Mouse (Mus musculus) limb, embryonic 10.5 days (tissue): ENCODE results near the gene Grm4. TPM values are rescaled to one million over a fixed set of nuclear protein-coding genes. Genes with fewer than 3 reads are reported as not detected.

ENCODE experiments used
- DNase-seq: peaks from one replicate; pipeline ENCODE4 v3.0.0-alpha.2; 2017; ENCODE audit warnings: low spot score
- H3K27ac ChIP-seq: fragments of 300-500 bp; sonication (generic); 2 replicates; pipeline ENCODE4 v1.5.1; 2016; ENCODE audit warnings: mild to moderate bottlenecking
- H3K27me3 ChIP-seq: fragments of 300-500 bp; sonication (generic); 2 replicates; pipeline ENCODE4 v1.6.1; 2016; ENCODE audit warnings: low read depth, mild to moderate bottlenecking; ENCODE audit not compliant: poor library complexity, severe bottlenecking
- H3K36me3 ChIP-seq: fragments of 300-500 bp; sonication (generic); 2 replicates; pipeline ENCODE4 v1.6.1; 2016; ENCODE audit warnings: mild to moderate bottlenecking, moderate library complexity
- H3K4me1 ChIP-seq: fragments of 300-500 bp; sonication (generic); 2 replicates; pipeline ENCODE4 v1.6.1; 2016
- H3K4me3 ChIP-seq: fragments of 300-500 bp; sonication (generic); 2 replicates; pipeline ENCODE4 v1.5.1; 2016; ENCODE audit warnings: mild to moderate bottlenecking, moderate library complexity
- H3K9me3 ChIP-seq: fragments of 300-500 bp; sonication (generic); replicated peaks from 2 replicates; pipeline ENCODE4 v1.6.1; 2016; ENCODE audit warnings: mild to moderate bottlenecking
- WGBS: fragments of 180-500 bp; shearing (Covaris S2); methylation state at CpG from one replicate; pipeline ENCODE4 v1.1.7; 2016; 5-methylcytosine and 5-hydroxymethylcytosine counted together
- polyA plus RNA-seq: library from polyadenylated mRNA; unstranded; fragments of >200 nt; fragmentation: Nextera tagmentation; extraction: Ambion mirVana; gene quantifications from 2 replicates; pipeline ENCODE4 v1.2.1, GENCODE M21; 2016

The Grm4 gene
- polyA plus RNA-seq, 1 experiment from 2014 or later = 0.06 TPM

DNA sequence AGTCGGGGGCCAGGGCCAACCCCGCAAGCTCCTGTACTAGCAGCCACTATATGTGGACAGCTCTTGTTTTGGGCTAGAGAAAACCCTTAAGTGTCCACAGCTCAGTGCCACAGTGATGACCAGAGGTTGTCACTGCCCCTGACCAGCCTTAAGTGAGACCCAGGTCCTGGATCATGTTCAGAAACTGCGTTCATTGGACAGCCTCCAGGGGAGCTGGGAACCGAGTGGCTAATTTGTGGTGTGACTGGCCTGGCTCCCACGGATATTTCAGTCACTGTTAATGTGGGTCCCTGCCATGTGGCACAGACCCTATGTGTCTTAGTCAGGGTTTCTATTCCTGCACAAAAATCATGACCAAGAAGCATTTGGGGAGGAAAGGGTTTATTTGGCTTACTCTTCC, 112.2 kb downstream of the Grm4 start:
- no peaks in the 10 kb centered on the region for H3K9me3 ChIP-seq
- 0 out of 2 replicates have a peak, but pooled peaks cover 3% of the 10 kb centered on the region for H3K4me1 ChIP-seq
- H3K36me3 ChIP-seq = no peaks in the 10 kb centered on the region
- no peak overlapping the region for H3K27ac ChIP-seq
- no peak overlapping the region for H3K4me3 ChIP-seq
- H3K27me3 ChIP-seq = no peaks in the 10 kb centered on the region
- 85% methylated on average over 5 of the region's 5 CpGs for WGBS
- no peak for DNase-seq

DNA sequence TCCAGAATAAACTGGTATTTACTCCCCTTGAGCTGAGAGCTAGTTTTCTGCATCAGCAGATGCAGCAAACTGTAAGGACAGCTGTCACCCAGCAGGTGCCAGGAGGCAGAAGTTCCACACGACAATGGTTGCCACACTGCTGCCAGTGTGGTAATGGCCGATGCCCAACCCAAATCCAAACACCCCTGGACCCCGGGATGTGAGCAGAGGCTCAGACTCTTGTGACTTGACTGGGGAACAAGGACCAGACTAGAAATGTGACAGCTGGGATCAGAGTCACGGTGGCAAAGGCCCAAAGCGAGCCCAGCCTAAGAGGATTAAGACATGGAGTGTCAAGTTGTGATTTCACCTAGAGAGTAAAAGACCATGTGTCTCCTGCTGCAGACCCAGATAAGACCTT, 112.7 kb downstream of the Grm4 start:
- no peaks in the 10 kb centered on the region for H3K27me3 ChIP-seq
- DNase-seq = no peak
- no peaks in the 10 kb centered on the region for H3K36me3 ChIP-seq
- H3K4me1 ChIP-seq = 0 out of 2 replicates have a peak, but pooled peaks cover 3% of the 10 kb centered on the region
- H3K4me3 ChIP-seq = no peak overlapping the region
- H3K27ac ChIP-seq = no peak overlapping the region
- no peaks in the 10 kb centered on the region for H3K9me3 ChIP-seq
- WGBS = 76% methylated on average over 5 of the region's 5 CpGs

DNA sequence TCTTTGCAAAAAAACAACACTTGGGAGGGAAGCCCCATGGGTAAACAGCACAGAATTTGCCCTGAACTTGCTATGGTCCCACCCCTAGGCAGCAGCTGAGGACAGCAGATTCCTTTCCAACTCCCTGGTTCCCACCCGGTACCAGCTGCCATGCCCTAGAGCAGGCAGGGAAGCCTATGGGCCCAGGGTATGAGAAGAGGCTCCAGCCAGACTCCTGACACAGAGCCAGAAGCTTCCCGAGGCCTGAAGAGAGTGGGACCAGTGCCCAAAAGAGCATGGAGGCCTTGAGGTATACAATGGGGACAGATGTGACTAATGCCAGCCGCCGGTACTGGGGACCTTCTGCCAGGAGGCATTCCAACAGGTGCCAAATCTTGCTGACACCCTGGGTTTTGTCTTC, 114.2 kb downstream of the Grm4 start:
- WGBS = 92% methylated on average over 4 of the region's 4 CpGs

DNA sequence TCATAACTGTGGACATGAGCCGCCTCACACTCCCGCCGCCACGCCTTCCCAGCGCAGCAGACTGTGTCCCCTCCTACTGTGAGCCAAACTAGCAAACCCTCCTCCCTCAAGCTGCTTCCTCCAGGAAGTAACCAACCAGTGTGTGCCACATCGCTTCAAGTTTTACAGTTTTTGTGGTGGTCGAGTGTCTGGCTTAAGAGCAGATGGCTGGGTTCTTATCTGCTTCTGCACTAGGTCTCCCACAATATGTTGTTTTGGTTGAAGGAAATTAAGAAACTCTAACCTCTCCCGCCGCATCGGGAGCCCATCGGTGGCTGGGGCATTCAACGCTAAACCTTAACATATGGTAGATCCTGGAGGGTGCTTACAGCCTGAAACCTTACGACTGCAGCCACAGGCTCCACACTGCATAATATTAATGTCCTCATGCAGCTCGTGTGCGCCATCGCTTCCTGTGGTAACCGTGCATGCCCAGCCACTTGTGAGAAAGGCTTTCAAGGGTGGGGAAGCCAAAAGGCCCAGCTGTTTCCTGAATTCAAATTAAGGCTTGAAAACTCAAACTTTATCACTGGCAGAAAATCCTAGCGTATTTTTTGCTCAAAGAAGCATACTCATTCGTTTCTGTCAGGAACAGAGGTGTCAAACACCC, 115.7 kb downstream of the Grm4 start:
- no peaks in the 10 kb centered on the region for H3K36me3 ChIP-seq
- no peak overlapping the region for H3K4me3 ChIP-seq
- H3K27me3 ChIP-seq = no peaks in the 10 kb centered on the region
- H3K9me3 ChIP-seq = no peaks in the 10 kb centered on the region
- peaks cover 13% of the 10 kb centered on the region for H3K4me1 ChIP-seq
- DNase-seq = no peak
- 92% methylated on average over 19 of the region's 19 CpGs for WGBS
- no peak overlapping the region for H3K27ac ChIP-seq

More for the DNA sequence above, 114.2 kb downstream of the Grm4 start:
- 0 out of 2 replicates have a peak overlapping the region, but pooled peaks have one; percentile 11 for H3K27ac ChIP-seq
- no peaks in the 10 kb centered on the region for H3K9me3 ChIP-seq
- no peaks in the 10 kb centered on the region for H3K36me3 ChIP-seq
- no peak for DNase-seq
- H3K4me1 ChIP-seq = peaks cover 2% of the 10 kb centered on the region; the same call in 1 of the 2 replicates
- no peak overlapping the region for H3K4me3 ChIP-seq
- H3K27me3 ChIP-seq = no peaks in the 10 kb centered on the region

DNA sequence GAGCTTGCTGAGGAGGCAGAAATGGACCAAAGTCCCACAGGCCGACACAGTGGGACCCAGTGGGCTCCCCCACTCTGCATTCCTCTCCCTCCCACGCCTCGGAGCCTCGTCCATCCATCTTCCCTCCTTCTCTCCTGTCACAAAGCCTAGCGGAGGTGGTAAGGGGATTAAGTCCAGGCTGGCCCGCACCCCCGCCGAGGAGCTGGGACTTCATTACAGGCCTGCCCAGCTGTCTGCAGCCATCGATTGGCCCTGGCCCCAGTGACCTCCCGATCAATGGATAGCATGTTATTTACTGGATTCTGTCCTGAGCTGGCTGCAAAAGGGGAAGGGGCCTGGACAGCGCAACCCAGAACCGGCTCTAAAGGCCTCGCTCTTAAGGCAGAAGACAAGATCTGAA, 120.0 kb downstream of the Grm4 start:
- H3K27ac ChIP-seq = 0 out of 2 replicates have a peak overlapping the region, but pooled peaks have one; percentile 46
- DNase-seq = no peak

DNA sequence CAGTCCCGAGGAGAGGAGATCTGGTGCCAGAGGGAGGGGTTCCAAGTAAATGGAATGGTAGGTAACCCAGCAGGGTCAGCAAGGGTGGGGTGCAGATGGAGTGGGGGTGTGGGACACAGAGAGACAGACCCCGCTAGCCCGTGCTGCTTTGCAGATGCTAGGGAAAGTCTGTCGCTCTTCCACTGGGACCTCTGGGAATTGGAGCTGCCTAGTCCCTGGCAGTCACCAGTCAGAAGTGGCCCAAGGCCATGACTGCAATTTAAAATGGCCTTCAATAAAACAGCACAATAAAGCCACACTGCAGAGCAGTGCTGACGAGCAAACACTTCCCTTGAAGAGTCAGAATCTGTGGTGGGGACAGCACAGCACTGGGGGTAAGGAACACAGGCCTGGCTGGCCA, 127.3 kb downstream of the Grm4 start:
- no peak for DNase-seq
- no peak overlapping the region for H3K4me3 ChIP-seq
- WGBS = 79% methylated on average over 5 of the region's 5 CpGs

More for the DNA sequence above, 120.0 kb downstream of the Grm4 start:
- H3K4me1 ChIP-seq = peaks cover 13% of the 10 kb centered on the region
- WGBS = 18% methylated on average over 13 of the region's 13 CpGs
- H3K27me3 ChIP-seq = 0 out of 2 replicates have a peak, but pooled peaks cover 4% of the 10 kb centered on the region
- no peak overlapping the region for H3K4me3 ChIP-seq
- no peaks in the 10 kb centered on the region for H3K36me3 ChIP-seq
- no peaks in the 10 kb centered on the region for H3K9me3 ChIP-seq

GRCm38 (mm10) chr17:27393432-27393831, 127.8 kb downstream of the Grm4 start:
- H3K4me3 ChIP-seq = no peak overlapping the region
- peak overlapping the region; percentile 26; the same call in 1 of the 2 replicates for H3K27ac ChIP-seq
- no peaks in the 10 kb centered on the region for H3K9me3 ChIP-seq
- H3K4me1 ChIP-seq = peaks cover 19% of the 10 kb centered on the region
- no peaks in the 10 kb centered on the region for H3K36me3 ChIP-seq
- 84% methylated on average over 4 of the region's 4 CpGs for WGBS
- no peaks in the 10 kb centered on the region for H3K27me3 ChIP-seq
- DNase-seq = no peak

More for the DNA sequence above, 127.3 kb downstream of the Grm4 start:
- Histone ChIP-seq H3K9me3 (no peaks in the 10 kb centered on the region), H3K36me3 (no peaks in the 10 kb centered on the region), H3K27ac (no peak overlapping the region; the same call in 1 of the 2 replicates), H3K4me1 (peaks cover 19% of the 10 kb centered on the region), H3K27me3 (no peaks in the 10 kb centered on the region)

GRCm38 (mm10) chr17:27392918-27393317, 128.3 kb downstream of the Grm4 start:
- Histone ChIP-seq H3K4me1 (peaks cover 19% of the 10 kb centered on the region), H3K27me3 (no peaks in the 10 kb centered on the region), H3K27ac (peak overlapping the region; percentile 26; the same call in 1 of the 2 replicates), H3K36me3 (no peaks in the 10 kb centered on the region), H3K4me3 (no peak overlapping the region), H3K9me3 (no peaks in the 10 kb centered on the region)
- DNase-seq = no peak
- WGBS = 50% methylated on average over 8 of the region's 8 CpGs

DNA sequence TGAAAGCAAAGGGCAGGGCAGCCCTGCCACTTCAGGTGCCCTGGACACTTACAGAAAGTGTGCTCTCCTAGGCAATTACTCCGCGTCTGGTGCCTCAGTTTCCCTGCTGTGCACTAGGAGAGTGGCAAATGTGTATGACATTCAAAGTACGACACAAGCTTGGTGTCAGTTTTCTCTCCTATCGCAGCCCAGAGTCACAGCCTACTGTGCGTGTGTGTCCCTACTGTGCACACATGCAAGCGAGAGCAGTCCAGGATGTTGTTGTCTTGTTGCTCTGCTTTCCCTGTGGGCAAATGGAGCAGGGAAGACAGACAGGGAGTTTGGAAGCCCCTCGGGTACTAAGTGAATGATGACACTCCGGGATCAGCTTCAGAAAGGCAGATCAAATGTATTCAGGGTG, 131.2 kb downstream of the Grm4 start:
- H3K27me3 ChIP-seq = peaks cover 4% of the 10 kb centered on the region; the same call in 1 of the 2 replicates
- peaks cover 35% of the 10 kb centered on the region for H3K4me1 ChIP-seq
- no peak overlapping the region for H3K4me3 ChIP-seq
- no peaks in the 10 kb centered on the region for H3K9me3 ChIP-seq
- H3K36me3 ChIP-seq = no peaks in the 10 kb centered on the region
- H3K27ac ChIP-seq = no peak overlapping the region
- DNase-seq = no peak
- 94% methylated on average over 8 of the region's 8 CpGs for WGBS

DNA sequence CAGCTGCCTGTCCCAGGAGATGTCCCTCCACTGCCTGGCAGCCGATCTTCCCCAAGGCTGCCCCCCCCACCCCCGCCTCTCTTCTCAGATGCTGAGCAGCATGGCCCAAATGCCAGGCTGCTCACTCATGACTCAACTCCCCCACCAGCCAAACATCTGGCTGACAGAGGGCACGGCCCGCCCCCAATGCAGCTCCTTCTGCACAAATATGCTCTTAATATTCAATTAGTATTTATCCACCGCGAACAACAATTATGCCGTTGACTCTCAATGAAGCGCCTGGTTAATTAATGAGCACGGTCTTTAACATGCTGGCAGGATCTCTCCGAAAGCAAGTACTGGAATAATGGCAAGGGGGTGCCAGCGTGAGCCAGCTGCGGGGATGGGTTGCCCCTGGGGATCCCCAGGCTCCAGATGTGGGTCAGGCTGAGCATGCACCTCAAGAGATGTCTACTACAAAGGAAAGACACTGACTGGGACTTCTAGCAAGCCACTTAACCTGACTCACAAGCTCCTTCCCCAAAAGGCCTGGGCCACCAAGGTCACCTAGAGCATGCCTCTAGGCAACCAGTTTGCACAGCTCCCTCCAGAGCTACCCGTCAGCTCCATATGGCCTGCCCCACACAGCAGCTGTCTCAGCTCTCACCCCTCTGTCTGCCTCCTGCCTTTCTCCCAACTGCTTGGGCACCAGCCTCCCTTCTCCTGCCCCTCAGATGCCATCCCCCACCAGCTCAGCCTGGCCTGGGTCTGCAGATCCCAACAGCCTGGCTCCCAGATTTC, 131.8 kb downstream of the Grm4 start:
- H3K9me3 ChIP-seq = no peaks in the 10 kb centered on the region
- no peaks in the 10 kb centered on the region for H3K36me3 ChIP-seq
- H3K4me1 ChIP-seq = peaks cover 35% of the 10 kb centered on the region
- no peak for DNase-seq
- peaks cover 4% of the 10 kb centered on the region; the same call in 1 of the 2 replicates for H3K27me3 ChIP-seq
- 86% methylated on average over 13 of the region's 13 CpGs for WGBS
- H3K27ac ChIP-seq = no peak overlapping the region
- H3K4me3 ChIP-seq = no peak overlapping the region

- no peak for DNase-seq
- no peak overlapping the region for H3K4me3 ChIP-seq
- 41% methylated on average over 1 of the region's 1 CpGs for WGBS
- H3K9me3 ChIP-seq = 0 out of 2 replicates have a peak, but pooled peaks cover 2% of the 10 kb centered on the region
- no peak overlapping the region for H3K27ac ChIP-seq
- H3K27me3 ChIP-seq = peaks cover 4% of the 10 kb centered on the region; the same call in 1 of the 2 replicates
- peaks cover 20% of the 10 kb centered on the region for H3K4me1 ChIP-seq
- no peaks in the 10 kb centered on the region for H3K36me3 ChIP-seq
These were observed 134.8 kb downstream of the Grm4 start for GRCm38 (mm10) chr17:27386438-27386837.

DNA sequence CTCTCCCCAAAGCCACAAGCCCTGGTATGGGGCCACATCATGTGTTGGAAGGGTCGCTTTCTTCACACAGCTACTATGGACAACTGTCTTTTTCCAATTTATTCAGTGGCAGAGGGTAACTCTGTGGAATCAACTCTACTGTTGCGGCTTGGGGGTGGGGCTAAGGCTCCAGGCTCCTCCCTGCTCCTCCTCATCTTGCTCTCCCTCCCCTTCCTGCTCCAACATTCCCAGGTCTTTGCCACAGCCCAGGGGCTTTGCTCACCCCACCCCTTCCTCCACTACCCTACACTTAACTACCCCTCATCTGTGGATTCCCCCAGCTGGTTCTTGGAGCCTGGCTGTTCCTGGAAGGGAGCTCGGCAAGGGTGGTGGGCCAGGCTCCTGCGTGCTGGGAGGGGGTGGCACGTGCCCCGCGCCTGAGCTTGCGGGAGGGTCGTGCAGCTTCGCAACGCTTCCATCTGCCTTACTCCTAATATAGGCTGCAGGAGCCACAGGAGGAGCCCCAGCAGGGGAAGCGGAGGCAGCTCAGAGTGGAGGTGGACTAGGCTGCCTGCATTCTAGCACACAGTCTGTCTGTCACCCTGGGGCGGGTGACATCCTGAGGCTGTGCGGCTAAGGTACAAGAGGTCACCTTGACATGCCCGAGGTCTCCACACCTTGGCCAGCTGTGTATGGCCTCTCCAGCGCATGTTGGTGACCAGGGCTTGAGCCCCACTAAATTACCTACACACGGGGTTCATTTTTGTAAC, 135.5 kb downstream of the Grm4 start:
- Histone ChIP-seq H3K4me1 (peaks cover 23% of the 10 kb centered on the region), H3K9me3 (0 out of 2 replicates have a peak, but pooled peaks cover 2% of the 10 kb centered on the region), H3K36me3 (no peaks in the 10 kb centered on the region), H3K4me3 (peak overlapping the region; percentile 30), H3K27me3 (peaks cover 4% of the 10 kb centered on the region; the same call in 1 of the 2 replicates), H3K27ac (peak overlapping the region; percentile 66; the same call in 1 of the 2 replicates)
- 34% methylated on average over 17 of the region's 17 CpGs for WGBS
- no peak for DNase-seq
